Mouse (Mus musculus) CD8-positive naive resting alpha-beta T cell, adult 2 months (primary cell): Measurements from ENCODE around the gene P4ha2.

ENCODE experiments used
- DNase-seq, 2 experiments: peaks; one replicate each; pipeline ENCODE4 v3.0.0; 2022; ENCODE audit warnings: low read depth in 2 of 2, low spot score in 2 of 2

The P4ha2 gene

GRCm38 (mm10) chr11:54068520-54069371 is 31.1 kb upstream of the P4ha2 start, which contains the start of gene Pdlim4:
Pdlim4 (minus strand) TSS chr11:54069014.
- no peak for DNase-seq

DNA sequence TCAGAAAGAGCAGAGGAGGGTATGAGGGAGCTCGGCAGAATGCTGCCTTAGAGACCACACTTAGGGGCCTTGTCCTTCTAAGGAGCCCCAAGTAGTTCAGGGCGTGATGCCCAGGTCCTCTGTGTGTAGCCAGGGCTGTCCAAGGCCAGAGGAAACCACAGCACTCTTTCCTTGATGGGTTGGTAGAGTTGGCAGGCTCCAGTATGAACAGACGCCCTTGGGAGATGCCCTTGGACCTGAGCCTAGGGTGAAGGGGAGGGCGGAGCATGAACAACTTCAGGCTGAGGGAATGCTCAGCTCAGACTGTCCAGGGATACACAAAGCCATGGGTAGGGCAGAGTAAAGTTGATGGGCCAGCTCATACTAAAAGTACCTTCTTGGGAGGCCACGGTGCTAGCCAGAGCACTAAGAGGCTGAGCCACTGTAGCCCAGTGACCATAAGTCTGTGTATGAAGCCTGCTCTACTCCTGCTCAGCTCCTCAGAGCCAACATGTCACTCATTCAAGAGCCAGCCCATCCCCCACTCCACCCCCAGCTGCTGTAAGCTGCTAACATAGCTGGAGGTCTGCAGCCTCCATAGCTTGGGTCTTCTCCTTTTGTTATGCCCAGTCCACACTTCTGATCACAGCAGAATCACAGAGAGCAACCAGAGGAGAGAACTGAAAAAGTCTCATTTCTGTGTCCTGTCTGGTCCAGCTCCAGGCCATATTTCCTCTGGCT is 28.0 kb upstream of the P4ha2 start:
- DNase-seq, result no peak

GRCm38 (mm10) chr11:54073291-54073690 is 26.6 kb upstream of the P4ha2 start:
- no peak for DNase-seq

DNA sequence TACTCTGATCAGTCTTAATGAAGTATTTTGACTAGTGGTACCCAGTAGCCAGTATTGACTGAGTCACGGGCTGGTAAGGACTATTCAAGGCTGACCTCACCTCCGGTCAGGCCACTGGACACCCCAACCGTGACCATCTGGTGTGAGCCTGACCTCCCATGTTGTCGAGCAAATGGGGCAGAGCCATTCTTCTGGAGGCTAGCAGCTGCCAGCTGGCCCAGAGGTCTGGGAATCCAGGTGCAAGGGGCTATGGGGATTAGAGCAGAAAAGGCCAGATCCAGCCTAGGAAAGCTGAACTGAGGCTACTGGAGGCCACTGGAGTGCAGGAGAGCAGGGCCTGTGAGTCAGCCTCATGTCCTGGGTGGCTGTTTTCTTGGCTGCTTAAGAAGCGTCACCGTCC is 24.5 kb upstream of the P4ha2 start:
- DNase-seq, result no peak

DNA sequence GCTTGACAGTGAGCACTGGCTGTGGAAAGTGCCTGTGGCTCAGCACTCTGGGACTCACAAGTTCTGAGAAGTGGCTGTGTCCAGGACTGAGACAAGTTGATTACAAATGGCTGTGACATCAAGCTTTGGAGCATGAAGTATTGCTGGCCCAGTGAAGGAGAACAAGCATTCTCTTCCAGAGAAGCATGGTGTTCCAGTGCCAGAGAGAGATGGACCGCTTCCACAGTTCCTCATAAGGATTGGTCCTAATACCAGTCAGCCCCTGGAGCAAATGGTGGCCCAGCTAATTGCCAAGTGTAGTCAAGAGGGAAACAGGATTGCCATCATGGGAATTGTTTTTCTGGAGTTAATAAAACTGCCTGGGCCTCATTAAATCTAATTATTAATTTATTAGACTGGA is 23.8 kb upstream of the P4ha2 start:
- DNase-seq, result no peak

GRCm38 (mm10) chr11:54080435-54080834 is 19.5 kb upstream of the P4ha2 start:
- no peak for DNase-seq

DNA sequence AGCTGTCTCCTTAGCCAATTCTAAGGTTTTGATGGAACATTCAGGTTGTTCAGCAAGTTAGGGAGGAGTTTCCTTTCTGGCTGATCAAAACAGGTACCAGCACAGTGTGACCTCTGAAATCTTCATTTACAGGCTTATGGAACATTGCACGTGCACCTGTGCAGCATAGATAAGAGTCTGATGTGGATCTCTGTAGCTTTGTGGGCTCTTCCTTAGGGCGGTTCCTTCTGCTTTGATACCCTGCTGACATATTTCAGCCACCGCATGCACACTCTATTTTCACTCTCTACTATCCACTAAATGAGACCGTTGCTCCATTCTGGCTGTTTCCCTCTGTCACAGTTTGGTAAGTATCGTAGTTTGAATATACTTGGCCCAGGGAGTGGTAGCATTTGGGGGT is 17.2 kb upstream of the P4ha2 start:
- no peak for DNase-seq

DNA sequence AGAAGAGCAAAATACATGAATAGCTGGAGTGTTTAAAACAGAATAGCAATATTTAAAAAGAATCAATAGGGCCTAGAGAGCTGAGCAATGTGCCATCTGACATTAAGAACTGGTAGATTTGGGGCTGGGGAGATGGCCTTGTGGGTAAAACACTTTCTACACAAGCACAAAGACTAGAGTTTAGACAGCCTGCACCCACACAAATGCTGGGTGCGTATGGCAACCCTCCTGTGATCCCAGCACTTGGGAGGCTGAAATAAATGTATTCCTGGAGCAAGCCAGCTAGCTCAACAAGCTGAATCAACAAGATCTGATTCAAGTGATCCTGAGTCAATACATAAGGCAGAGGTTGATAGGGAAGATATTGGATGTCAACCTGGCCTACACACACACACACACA is 14.9 kb upstream of the P4ha2 start:
- no peak for DNase-seq

DNA sequence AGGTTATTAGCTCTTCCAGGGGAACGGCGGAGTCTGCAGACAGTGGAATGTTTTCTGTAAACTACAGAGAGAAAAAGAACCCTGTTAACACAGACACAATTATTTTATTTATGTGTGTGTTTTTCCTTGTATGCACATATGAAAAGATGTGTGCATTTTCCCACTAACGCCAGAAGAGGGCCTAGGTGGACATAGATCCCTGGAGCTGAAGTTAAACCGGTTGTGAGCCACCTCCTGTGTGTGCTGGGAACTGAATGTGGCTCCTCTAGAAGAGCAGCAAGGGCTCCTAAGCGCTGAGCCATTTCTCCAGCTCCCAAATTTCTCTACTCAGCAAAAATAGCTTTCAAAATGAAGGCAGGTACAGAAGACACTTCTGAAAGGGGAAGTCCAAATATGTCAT is 14.1 kb upstream of the P4ha2 start:
- DNase-seq, result no peak

DNA sequence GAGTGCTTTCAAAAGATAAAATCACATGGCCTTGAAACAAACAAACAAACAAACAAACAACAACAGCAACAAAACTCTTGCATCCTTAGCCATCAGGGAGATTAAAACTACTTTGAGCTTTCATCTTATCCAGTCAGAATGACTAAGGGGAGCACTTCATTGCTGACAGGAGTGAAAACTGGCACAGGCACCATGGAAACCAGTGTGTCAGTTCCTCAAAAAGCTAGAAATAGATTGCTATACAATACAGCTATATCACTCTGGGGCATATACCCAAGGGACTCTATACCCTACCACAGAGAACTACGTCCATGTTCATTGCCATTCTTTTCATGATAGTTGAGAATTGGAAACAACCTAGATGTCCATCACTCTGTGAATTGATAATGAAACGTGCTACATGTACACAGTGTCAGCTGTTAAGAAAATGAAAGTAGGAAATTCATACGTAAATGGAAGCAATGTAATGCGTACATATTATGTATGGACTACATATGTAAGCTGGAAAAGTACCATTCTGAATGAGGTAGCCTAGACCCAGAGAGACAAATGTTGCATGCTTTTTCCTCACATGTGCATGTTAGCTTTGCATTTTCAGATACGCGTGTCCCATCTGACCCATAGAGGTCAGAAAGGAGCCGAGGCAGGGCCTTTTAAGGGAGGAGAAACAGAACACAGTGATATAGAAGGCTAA is 11.5 kb upstream of the P4ha2 start:
- DNase-seq, result no peak

DNA sequence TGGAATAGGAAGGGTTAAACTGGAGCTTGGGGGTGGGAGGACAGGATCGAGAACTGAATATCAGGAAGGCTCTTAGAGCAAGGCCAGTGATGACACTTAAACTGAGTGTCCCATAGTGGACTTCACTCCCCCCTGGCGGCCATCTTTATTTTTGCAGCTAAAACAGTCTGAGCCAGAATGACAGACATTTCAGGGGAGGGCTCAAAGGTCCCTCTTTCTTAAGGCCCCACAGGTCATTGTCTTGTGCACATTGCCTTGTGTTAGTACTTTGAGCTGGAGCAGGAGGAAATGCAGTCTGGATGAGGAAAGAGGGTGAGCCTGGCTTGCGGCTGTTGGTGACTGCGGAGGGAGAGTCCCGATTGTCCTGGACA is 11.0 kb upstream of the P4ha2 start:
- peak; percentile 68 to 79 for DNase-seq

GRCm38 (mm10) chr11:54090091-54090879 is 9.6 kb upstream of the P4ha2 start:
- no peak for DNase-seq

DNA sequence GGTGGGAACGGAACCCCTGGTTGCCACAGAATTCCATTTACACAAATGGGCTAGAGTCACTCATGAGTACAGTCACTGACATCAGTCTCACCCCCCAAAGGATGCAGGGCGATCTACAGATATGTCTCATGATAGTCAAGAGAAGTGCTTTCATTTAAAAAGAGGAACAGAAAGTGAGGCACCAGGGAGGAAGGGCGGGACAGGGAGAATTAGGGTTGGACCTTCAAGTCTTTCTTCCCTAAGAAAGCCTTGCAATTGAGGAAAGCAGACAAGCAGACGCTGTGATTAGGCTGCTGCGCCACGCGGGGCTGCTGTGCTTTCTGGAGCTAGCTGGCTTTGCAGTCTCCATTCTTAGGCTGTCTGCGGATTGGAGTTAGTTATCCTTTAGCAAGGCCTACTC is 8.2 kb upstream of the P4ha2 start:
- no peak for DNase-seq

DNA sequence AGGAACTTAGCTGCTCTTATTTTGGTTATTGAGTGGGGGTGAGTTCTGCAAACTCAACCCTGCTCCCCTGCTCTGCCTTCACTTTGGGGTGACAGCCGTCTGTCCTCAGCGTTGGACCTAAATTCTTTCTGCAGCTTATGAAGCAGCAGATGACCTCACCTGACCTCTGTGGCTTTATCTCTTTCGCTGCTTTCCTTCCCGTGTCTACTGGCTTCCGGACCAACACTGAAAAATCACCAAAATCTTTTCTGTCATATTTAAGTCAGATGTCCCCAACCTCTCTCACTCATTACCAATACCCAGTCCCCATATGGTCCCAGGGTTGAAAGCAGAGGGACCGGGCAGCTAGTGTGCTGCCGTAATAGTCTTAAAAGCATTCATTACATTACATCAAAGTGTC is 7.7 kb upstream of the P4ha2 start:
- no peak for DNase-seq

DNA sequence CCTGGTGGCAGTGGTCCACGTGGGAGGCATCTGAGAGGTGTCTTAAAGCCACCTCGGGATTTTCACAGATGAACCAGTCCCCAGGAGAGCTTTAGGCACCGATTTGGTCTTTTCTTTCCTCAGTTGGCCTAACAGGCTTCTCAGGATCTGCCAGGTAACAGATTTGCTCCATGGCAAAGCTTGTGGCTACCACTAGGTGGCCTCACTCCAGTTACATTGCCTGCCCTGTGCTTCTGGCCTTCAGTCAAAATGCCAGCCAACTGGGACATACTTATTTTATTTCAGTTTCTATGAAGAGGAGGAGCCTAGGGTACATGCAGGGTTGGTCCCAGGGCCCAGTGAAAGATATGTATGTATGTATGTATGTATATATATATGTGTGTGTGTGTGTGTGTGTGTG is 6.9 kb upstream of the P4ha2 start:
- peak in 1 of 2 experiments; percentile 27 for DNase-seq

GRCm38 (mm10) chr11:54100692-54101591 is 1.0 kb downstream of the P4ha2 start:
- peak in 1 of 2 experiments; percentile 24 for DNase-seq

GRCm38 (mm10) chr11:54101701-54102100 is 1.8 kb downstream of the P4ha2 start:
- DNase-seq, result no peak

DNA sequence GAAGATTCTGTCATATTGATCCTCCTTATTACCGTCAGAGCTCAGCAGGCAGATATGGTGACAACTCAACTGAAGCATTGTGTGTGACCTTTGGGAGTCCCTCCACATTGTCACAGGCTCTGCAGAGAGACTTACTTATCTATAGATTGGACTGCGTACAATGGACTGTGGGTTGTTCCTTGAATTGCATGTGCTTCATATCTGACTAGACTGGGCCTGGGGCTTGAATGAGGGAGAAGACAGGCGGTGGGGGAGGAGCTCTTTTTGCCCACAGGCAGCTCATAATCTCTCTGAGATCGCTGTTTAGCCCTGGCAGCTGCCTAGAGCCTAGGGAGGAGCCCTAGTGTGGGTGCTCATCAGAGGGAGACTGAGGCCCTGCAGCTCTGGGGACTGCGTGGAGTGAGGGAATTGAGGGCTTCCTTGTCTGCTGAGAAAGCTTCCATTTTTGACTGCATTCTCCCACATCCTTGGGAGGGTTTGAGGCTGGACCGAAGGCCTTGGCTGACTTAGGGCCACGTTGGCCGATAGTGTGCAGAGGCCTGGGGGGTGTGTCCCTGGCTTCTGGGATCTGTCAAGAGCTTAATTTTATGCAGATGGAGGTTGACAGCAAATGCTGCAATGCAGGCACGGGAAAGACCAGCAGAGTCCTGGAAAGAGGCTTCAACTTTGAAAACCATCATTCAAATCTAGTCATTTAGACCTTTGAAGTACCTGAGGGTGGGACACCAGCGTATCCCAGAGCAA is 3.0 kb downstream of the P4ha2 start:
- no peak for DNase-seq

DNA sequence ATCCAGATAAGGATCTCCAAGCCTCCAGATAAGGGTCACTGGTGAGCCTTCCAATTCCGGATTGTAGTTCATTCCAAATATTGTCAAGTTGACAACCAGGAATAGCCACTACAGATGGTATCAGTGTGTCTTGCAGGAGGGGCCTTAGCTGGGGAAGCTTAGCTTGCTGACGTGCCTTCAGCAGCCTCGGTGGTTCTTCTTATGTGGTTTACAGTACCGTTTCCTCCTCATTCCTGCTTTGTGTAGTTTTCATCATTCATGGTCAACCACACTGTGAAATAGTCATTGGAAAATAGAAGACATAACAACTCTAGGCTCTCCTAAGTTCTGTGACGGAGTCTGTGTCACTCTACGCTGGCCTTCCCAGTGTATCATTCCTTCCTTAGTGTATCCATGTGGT is 5.1 kb downstream of the P4ha2 start:
- DNase-seq, result peak in 1 of 2 experiments; percentile 23
